Mouse (Mus musculus) 3T3-L1 (cell line): ENCODE measurements at regions not wholly inside any gene's neighbourhood (a gene's known extent, or its start where the extent isn't known, plus 50 kb on each side); places are given as distances from the start of the nearest gene placed in this dataset.

Experiments used
- DNase-seq: peaks from one replicate; pipeline ENCODE4 v3.0.0-alpha.2; 2015; ENCODE audit warnings: low read depth, low spot score

- DNase-seq, result no peak
These were observed 68.4 kb upstream of the Tpm1 start for GRCm38 (mm10) chr9:67117639-67118038.

- peak; percentile 33 for DNase-seq
These were observed 66.8 kb upstream of the Tpm1 start for GRCm38 (mm10) chr9:67115991-67116390.

- DNase-seq, result no peak
These were observed 64.9 kb upstream of the Tpm1 start for GRCm38 (mm10) chr9:67114099-67114498.

GRCm38 (mm10) chr9:67111836-67112584 lies 62.8 kb upstream of the Tpm1 start:
- peak; percentile 70 for DNase-seq

GRCm38 (mm10) chr9:67107938-67108337 lies 58.7 kb upstream of the Tpm1 start:
- no peak for DNase-seq

- peak; percentile 90 for DNase-seq
These were observed 56.7 kb upstream of the Tpm1 start for GRCm38 (mm10) chr9:67105867-67106266.

GRCm38 (mm10) chr9:67105216-67105615 lies 56.0 kb upstream of the Tpm1 start:
- DNase-seq, result peak; percentile 54

- peak; percentile 94 for DNase-seq
These were observed 55.4 kb upstream of the Tpm1 start for GRCm38 (mm10) chr9:67104616-67105015.

- peak; percentile 53 for DNase-seq
These were observed 53.4 kb upstream of the Tpm1 start for GRCm38 (mm10) chr9:67102578-67102977.

- no peak for DNase-seq
These were observed 50.3 kb upstream of the Tpm1 start for GRCm38 (mm10) chr9:67099471-67099870.
